Mouse (Mus musculus) liver, embryonic 14.5 days (tissue): ENCODE data around the gene Rexo4.

Experiments used
- CTCF ChIP-seq: IDR thresholded peaks from 2 replicates; pipeline ENCODE4 v1.5.1; 2016; ENCODE audit warnings: antibody characterized with exemption, low read depth, control low read depth
- EP300 ChIP-seq: IDR thresholded peaks from 2 replicates; pipeline ENCODE4 v1.6.1; 2016; ENCODE audit warnings: antibody characterized with exemption, low read depth

DNA sequence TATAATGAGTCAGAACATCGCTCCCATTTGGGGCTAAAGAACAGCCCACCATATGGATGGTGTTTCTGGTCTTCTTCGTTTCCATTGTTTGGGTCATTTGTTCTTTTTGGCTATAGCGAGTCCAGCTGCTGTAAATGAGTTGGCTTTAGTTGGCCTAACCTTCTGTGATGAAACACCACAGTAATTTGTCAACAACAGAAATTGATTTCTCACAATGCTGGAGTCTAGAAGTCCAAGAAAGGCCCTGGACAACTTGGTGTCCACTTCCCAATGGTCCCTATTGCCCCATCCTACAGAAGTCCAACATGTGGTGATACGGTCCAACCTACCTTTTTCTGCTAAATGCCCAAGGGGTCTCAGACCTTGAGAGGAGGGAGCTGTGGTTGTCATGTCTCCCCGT, 20.5 kb upstream of the Rexo4 start:
- no peak for TF ChIP-seq CTCF
- no peak for TF ChIP-seq EP300
